ENCODE assay signal across 19 mouse cellular contexts in genomic region chr4:132291624-132292335, GRCm38 (mm10). TPM values are rescaled to one million over a fixed set of nuclear protein-coding genes. Genes with fewer than 3 reads are reported as not detected.
DNase-seq lines count a peak whose midpoint lies in the region; ATAC-seq and TF ChIP-seq lines count a peak whose summit lies in the region.
"Had no signal": no experiment of that assay in that cellular context is flagged by ENCODE, and none has a peak within 500 bp of the region (broad histone marks: within the 10 kb centered on the region; RNA-seq: fewer than 3 reads in every experiment).

No protein-coding gene starts in this region.

- H3K27me3 ChIP-seq in heart, adult 2 months (ENCODE audit: control insufficient read depth, insufficient read depth, low read length): no peaks in the 10 kb centered on the region
- H3K27me3 ChIP-seq in liver, embryonic 14.5 days (ENCODE audit: control insufficient read depth, insufficient read depth, low read length): no peaks in the 10 kb centered on the region
- H3K27me3 ChIP-seq in ES-Bruce4 (ENCODE audit: control insufficient read depth, insufficient read depth, low read length, poor library complexity, severe bottlenecking): no peaks in the 10 kb centered on the region
- H3K27me3 ChIP-seq: embryonic facial prominence, embryonic 15.5 days; heart, embryonic 12.5 days; liver, embryonic 15.5 days; neural tube, embryonic 12.5 days had no signal

- no peak for TF ChIP-seq EP300 in heart, adult 2 months (IDR thresholded peaks at IDR 0.05; ENCODE audit: insufficient read depth, low read depth, low read length)
- no peak for TF ChIP-seq EP300 in liver, embryonic 14.5 days (IDR thresholded peaks at IDR 0.05; ENCODE audit: low read depth)
- no peak for TF ChIP-seq EP300 in ES-Bruce4 (IDR thresholded peaks at IDR 0.05; ENCODE audit: insufficient read depth, low read depth, low read length)

- TF ChIP-seq POLR2A in heart, adult 2 months (IDR thresholded peaks at IDR 0.05; ENCODE audit: insufficient read depth, low read depth, low read length): no peak
- no peak for TF ChIP-seq POLR2A in ES-Bruce4 (IDR thresholded peaks at IDR 0.05; ENCODE audit: insufficient read depth, low read length)
- no peak for TF ChIP-seq POLR2A in brain, embryonic 14.5 days (IDR thresholded peaks at IDR 0.05; ENCODE audit: borderline replicate concordance, extremely low read depth, insufficient read depth, insufficient read length, poor library complexity, severe bottlenecking)

- no peaks in the 10 kb centered on the region for H3K4me1 ChIP-seq in heart, adult 2 months (ENCODE audit: control insufficient read depth, insufficient read depth, low read length)
- no peaks in the 10 kb centered on the region for H3K4me1 ChIP-seq in liver, embryonic 14.5 days (replicated peaks; ENCODE audit: control insufficient read depth in 2 of 2, insufficient read depth in 2 of 2, low read length in 1 of 2)
- no peaks in the 10 kb centered on the region for H3K4me1 ChIP-seq in ES-Bruce4 (ENCODE audit: control insufficient read depth, insufficient read depth, low read length)
- H3K4me1 ChIP-seq: embryonic facial prominence, embryonic 15.5 days; heart, embryonic 12.5 days; liver, embryonic 15.5 days; neural tube, embryonic 12.5 days had no signal

- 88% methylated on average over 12 of the region's 12 CpGs for WGBS in heart, adult 2 months
- 83% methylated on average over 12 of the region's 12 CpGs for WGBS in liver, embryonic 14.5 days (ENCODE audit: insufficient replicate concordance)

- no peak overlapping the region for H3K4me2 ChIP-seq in liver, embryonic 14.5 days (ENCODE audit: low read depth)
- H3K4me2 ChIP-seq: embryonic facial prominence, embryonic 15.5 days; heart, embryonic 12.5 days; liver, embryonic 15.5 days; neural tube, embryonic 12.5 days had no signal

- no peak overlapping the region for H3K9ac ChIP-seq in heart, adult 2 months (ENCODE audit: low read depth, low read length)
- H3K9ac ChIP-seq in liver, embryonic 14.5 days (replicated peaks): no peak overlapping the region
- H3K9ac ChIP-seq in ES-Bruce4 (ENCODE audit: low read depth, poor library complexity, severe bottlenecking): no peak overlapping the region
- H3K9ac ChIP-seq: embryonic facial prominence, embryonic 15.5 days; heart, embryonic 12.5 days; liver, embryonic 15.5 days; neural tube, embryonic 12.5 days had no signal

- ATAC-seq in liver, embryonic 14.5 days (ENCODE audit: insufficient read depth): no peak
- ATAC-seq: inflammation-experienced regulatory T-cells, adult 6 months had no signal

- no peaks in the 10 kb centered on the region for H3K79me2 ChIP-seq in heart, adult 2 months (replicated peaks; ENCODE audit: control insufficient read depth, insufficient read depth, low read length)

- TF ChIP-seq CTCF in heart, adult 2 months (IDR thresholded peaks at IDR 0.05): peak; percentile 42
- peak; percentile 50 for TF ChIP-seq CTCF in liver, embryonic 14.5 days (IDR thresholded peaks at IDR 0.05; ENCODE audit: low read depth)
- peak; percentile 79 for TF ChIP-seq CTCF in ES-Bruce4 (IDR thresholded peaks at IDR 0.05; ENCODE audit: low read depth, low read length)
- TF ChIP-seq CTCF in brain, embryonic 14.5 days (IDR thresholded peaks at IDR 0.05; ENCODE audit: borderline replicate concordance, extremely low read depth, insufficient read depth, insufficient read length): 0 out of 2 replicates have a peak, but pooled peaks have one; percentile 7

- H3K4me3 ChIP-seq in heart, adult 2 months: no peak overlapping the region
- no peak overlapping the region for H3K4me3 ChIP-seq in liver, embryonic 14.5 days (ENCODE audit: insufficient read depth in 1 of 2, low read depth in 2 of 2, low read length in 2 of 2)
- no peak overlapping the region for H3K4me3 ChIP-seq in ES-Bruce4 (ENCODE audit: low read depth, low read length)
- H3K4me3 ChIP-seq: embryonic facial prominence, embryonic 15.5 days; heart, embryonic 12.5 days; liver, embryonic 15.5 days; neural tube, embryonic 12.5 days had no signal

- intact Hi-C loops in heart, adult 2 months (cut with DNase I): loop anchor here (2.0 to 5.0 kb wide), 2 partner anchors 121 to 221 kb away; partner anchors contain the start of gene Sesn2

- H3K9me3 ChIP-seq in liver, embryonic 14.5 days (ENCODE audit: control insufficient read depth, low read length): peaks cover 3% of the 10 kb centered on the region; the same call in 1 of the 2 replicates
- no peaks in the 10 kb centered on the region for H3K9me3 ChIP-seq in ES-Bruce4 (replicated peaks; ENCODE audit: control insufficient read depth, insufficient read depth, low read length, poor library complexity, severe bottlenecking)
- H3K9me3 ChIP-seq: embryonic facial prominence, embryonic 15.5 days had no signal

- no peaks in the 10 kb centered on the region for H3K36me3 ChIP-seq in heart, adult 2 months (ENCODE audit: control insufficient read depth, insufficient read depth, low read length)
- H3K36me3 ChIP-seq in liver, embryonic 14.5 days (replicated peaks; ENCODE audit: control insufficient read depth, insufficient read depth, low read depth): peaks cover 34% of the 10 kb centered on the region
- H3K36me3 ChIP-seq in ES-Bruce4 (ENCODE audit: control insufficient read depth, insufficient read depth, low read length, poor library complexity, severe bottlenecking): peaks cover 5% of the 10 kb centered on the region

- no peak overlapping the region for H3K27ac ChIP-seq in heart, adult 2 months
- no peak overlapping the region for H3K27ac ChIP-seq in liver, embryonic 14.5 days
- peak overlapping the region; percentile 15; the same call in 1 of the 2 replicates for H3K27ac ChIP-seq in ES-Bruce4 (ENCODE audit: insufficient read depth, low read length)
- H3K27ac ChIP-seq: embryonic facial prominence, embryonic 15.5 days; liver, embryonic 15.5 days; neural tube, embryonic 12.5 days had no signal

- DNase-seq in heart, adult 2 months: no peak
- no peak for DNase-seq in heart, adult 9 months (ENCODE audit: low spot score in 2 of 2)
- no peak for DNase-seq in liver, embryonic 14.5 days (ENCODE audit: low read depth in 3 of 3, low spot score in 3 of 3)
- no peak for DNase-seq in liver
- no peak for DNase-seq in brain, embryonic 14.5 days (ENCODE audit: low read depth)
- DNase-seq in right cerebral cortex, adult 2 months (ENCODE audit: low spot score in 2 of 2): no peak
- DNase-seq: cerebellum, adult 2 months; gastrocnemius, postnatal 14 days; kidney, postnatal 14 days; right cerebral cortex, postnatal 4 days; thymus, adult 18-20 months had no signal

RNA-seq across cellular contexts. Expression of gene Rab42, which starts 11.4 kb away (rescaled TPM):
- total RNA-seq in heart, adult 2 months (2021): 1 to 10 TPM in 1 of 2 experiments, under 1 TPM in 1; 0.73 to 1.1 TPM
- 3.8 and 4.2 TPM in 2 replicates for polyA plus RNA-seq in heart, adult 2 months (2012; rRNA removed)
- polyA plus RNA-seq in liver, embryonic 14.5 days (2012; rRNA removed): 0.33 and 0.47 TPM in 2 replicates
- 0.25 and 0.27 TPM in 2 replicates for polyA plus RNA-seq in liver, embryonic 14.5 days (2014; fragmentation: Nextera tagmentation; extraction: Ambion mirVana)
- 0.90 TPM in 1 of 2 replicates, not detected in the other for polyA plus RNA-seq in ES-Bruce4 (2011; ENCODE audit: insufficient read depth, insufficient read length, low read depth, missing spikeins)
- 0.66 and 0.82 TPM in 2 replicates for polyA plus RNA-seq in brain, embryonic 14.5 days (2012; rRNA removed)
- total RNA-seq: common myeloid progenitor, adult 5-6 weeks; hematopoietic stem cell, adult 5-6 weeks had no signal

RNA-seq across cellular contexts. Expression of gene Taf12, which starts 17.6 kb away (rescaled TPM):
- total RNA-seq in heart, adult 2 months (2021): 10 to 100 TPM; 29.8 to 34.6 TPM
- polyA plus RNA-seq in heart, adult 2 months (2012; rRNA removed): 16.1 and 25.1 TPM in 2 replicates
- 10.4 and 24.5 TPM in 2 replicates for polyA plus RNA-seq in liver, embryonic 14.5 days (2012; rRNA removed)
- 48.7 and 49.5 TPM in 2 replicates for polyA plus RNA-seq in liver, embryonic 14.5 days (2014; fragmentation: Nextera tagmentation; extraction: Ambion mirVana)
- polyA plus RNA-seq in ES-Bruce4 (2011; ENCODE audit: insufficient read depth, insufficient read length, low read depth, missing spikeins): 34.3 and 35.2 TPM in 2 replicates
- 24.5 and 25.8 TPM in 2 replicates for polyA plus RNA-seq in brain, embryonic 14.5 days (2012; rRNA removed)

RNA-seq across cellular contexts. Expression of gene Gmeb1, which starts 30.4 kb away (rescaled TPM):
- 10 to 100 TPM in 1 of 2 experiments, 1 to 10 TPM in 1; 8.5 to 10.0 TPM for total RNA-seq in heart, adult 2 months (2021)
- polyA plus RNA-seq in heart, adult 2 months (2012; rRNA removed): 7.7 and 9.5 TPM in 2 replicates
- polyA plus RNA-seq in liver, embryonic 14.5 days (2012; rRNA removed): 6.3 and 8.1 TPM in 2 replicates
- 9.9 and 12.2 TPM in 2 replicates for polyA plus RNA-seq in liver, embryonic 14.5 days (2014; fragmentation: Nextera tagmentation; extraction: Ambion mirVana)
- 23.8 and 25.9 TPM in 2 replicates for polyA plus RNA-seq in ES-Bruce4 (2011; ENCODE audit: insufficient read depth, insufficient read length, low read depth, missing spikeins)
- polyA plus RNA-seq in brain, embryonic 14.5 days (2012; rRNA removed): 36.4 and 43.8 TPM in 2 replicates

RNA-seq across cellular contexts. Expression of gene Trnau1ap, which starts 37.6 kb away (rescaled TPM):
- 10 to 100 TPM; 21.3 to 24.6 TPM for total RNA-seq in heart, adult 2 months (2021)
- polyA plus RNA-seq in heart, adult 2 months (2012; rRNA removed): 14.8 and 14.9 TPM in 2 replicates
- polyA plus RNA-seq in liver, embryonic 14.5 days (2012; rRNA removed): 7.0 and 8.8 TPM in 2 replicates
- polyA plus RNA-seq in liver, embryonic 14.5 days (2014; fragmentation: Nextera tagmentation; extraction: Ambion mirVana): 36.6 and 36.7 TPM in 2 replicates
- polyA plus RNA-seq in ES-Bruce4 (2011; ENCODE audit: insufficient read depth, insufficient read length, low read depth, missing spikeins): 35.2 and 36.1 TPM in 2 replicates
- 22.2 and 30.5 TPM in 2 replicates for polyA plus RNA-seq in brain, embryonic 14.5 days (2012; rRNA removed)

Comparison
In these comparisons a context has a peak if more than half of its experiments do, and no peak if none do; other contexts are left out.
1. CTCF ChIP-seq: peak in every context shown above with its lines; median percentile 79 in ES-Bruce4; 50 in liver, embryonic 14.5 days; 42 in heart, adult 2 months; 7 in brain, embryonic 14.5 days.